Mouse (Mus musculus): Measurements from ENCODE around the gene 4931422A03Rik.

GRCm38 (mm10) chr2:104064152-104064551 is 36.0 kb upstream of the 4931422A03Rik start:
- TF ChIP-seq CTCF (IDR thresholded peaks at IDR 0.05; ENCODE audit: borderline replicate concordance, control insufficient read depth, extremely low read depth, insufficient read depth, low read length, poor library complexity) (no peak), POLR2A (IDR thresholded peaks at IDR 0.05; ENCODE audit: control insufficient read depth, extremely low read depth, insufficient read depth, low read length, poor library complexity) (no peak)
